Mouse (Mus musculus): ENCODE measurements around the gene Cacna1s. TPM values are rescaled to one million over a fixed set of nuclear protein-coding genes. Genes with fewer than 3 reads are reported as not detected.

The Cacna1s gene
- polyA plus RNA-seq (2012; rRNA removed), result 2.9 and 3.3 TPM in 2 replicates

GRCm38 (mm10) chr1:136052547-136052946, at the start of gene Cacna1s:
Gene Cacna1s (plus strand): TSS chr1:136052750.
- WGBS, result 70% methylated on average over 11 of the region's 11 CpGs
- no peak for DNase-seq (ENCODE audit: low read depth, low spot score)

GRCm38 (mm10) chr1:136006292-136006748, 46.2 kb upstream of the Cacna1s start, which contains the start of gene Igfn1:
Gene Igfn1 (minus strand): TSS chr1:136006342.
- 91% methylated on average over 3 of the region's 3 CpGs for WGBS
- no peak for DNase-seq (ENCODE audit: low read depth, low spot score)

- WGBS, result 5% methylated on average over 37 of the region's 37 CpGs
Measured at GRCm38 (mm10) chr1:136007211-136008158, 45.1 kb upstream of the Cacna1s start, which contains the start of gene Tmem9. Gene Tmem9 (plus strand): TSS chr1:136008150.

GRCm38 (mm10) chr1:136008159-136008533, 44.4 kb upstream of the Cacna1s start:
- no peak for DNase-seq (ENCODE audit: low read depth, low spot score)
- WGBS, result 11% methylated on average over 8 of the region's 8 CpGs

More at GRCm38 (mm10) chr1:136007211-136008158, 45.1 kb upstream of the Cacna1s start, which contains the start of gene Tmem9:
- DNase-seq (ENCODE audit: low read depth, low spot score), result peak; percentile 87

- no peak for DNase-seq (ENCODE audit: low read depth, low spot score)
- 93% methylated on average over 4 of the region's 4 CpGs for WGBS
Measured at GRCm38 (mm10) chr1:136010247-136010646, 42.3 kb upstream of the Cacna1s start.

- WGBS, result 43% methylated on average over 4 of the region's 4 CpGs
- no peak for DNase-seq (ENCODE audit: low read depth, low spot score)
Measured at GRCm38 (mm10) chr1:136013513-136013912, 39.0 kb upstream of the Cacna1s start.

GRCm38 (mm10) chr1:136014796-136015502, 37.6 kb upstream of the Cacna1s start:
- DNase-seq (ENCODE audit: low read depth, low spot score), result no peak
- WGBS, result 65% methylated on average over 2 of the region's 2 CpGs

- no peak for DNase-seq (ENCODE audit: low read depth, low spot score)
- 86% methylated on average over 2 of the region's 2 CpGs for WGBS
Measured at GRCm38 (mm10) chr1:136017307-136017706, 35.2 kb upstream of the Cacna1s start.

GRCm38 (mm10) chr1:136017907-136018313, 34.6 kb upstream of the Cacna1s start:
- under 1% methylated on average over 22 of the region's 22 CpGs for WGBS

GRCm38 (mm10) chr1:136018390-136019189, 34.0 kb upstream of the Cacna1s start:
- no peak for DNase-seq (ENCODE audit: low read depth, low spot score)
- WGBS, result 12% methylated on average over 24 of the region's 24 CpGs

More at GRCm38 (mm10) chr1:136017907-136018313, 34.6 kb upstream of the Cacna1s start:
- peak; percentile 85 for DNase-seq (ENCODE audit: low read depth, low spot score)

- no peak for DNase-seq (ENCODE audit: low read depth, low spot score)
- 82% methylated on average over 7 of the region's 7 CpGs for whole genome bisulfite sequencing
Measured at GRCm38 (mm10) chr1:136030201-136030600, 22.3 kb upstream of the Cacna1s start.

GRCm38 (mm10) chr1:136031697-136032096, 20.9 kb upstream of the Cacna1s start:
- 79% methylated on average over 7 of the region's 8 CpGs for WGBS
- no peak for DNase-seq (ENCODE audit: low read depth, low spot score)

- 61% methylated on average over 7 of the region's 7 CpGs for WGBS
- no peak for DNase-seq (ENCODE audit: low read depth, low spot score)
Measured at GRCm38 (mm10) chr1:136032961-136033360, 19.6 kb upstream of the Cacna1s start.

- 79% methylated on average over 5 of the region's 5 CpGs for whole genome bisulfite sequencing
- DNase-seq (ENCODE audit: low read depth, low spot score), result no peak
Measured at GRCm38 (mm10) chr1:136038746-136039538, 13.6 kb upstream of the Cacna1s start.

- WGBS, result 23% methylated on average over 11 of the region's 11 CpGs
- no peak for DNase-seq (ENCODE audit: low read depth, low spot score)
Measured at GRCm38 (mm10) chr1:136040452-136040851, 12.1 kb upstream of the Cacna1s start.

- WGBS, result 6% methylated on average over 4 of the region's 4 CpGs
Measured at GRCm38 (mm10) chr1:136040874-136041273, 11.7 kb upstream of the Cacna1s start.

GRCm38 (mm10) chr1:136045774-136046173, 6.8 kb upstream of the Cacna1s start:
- WGBS, result 18% methylated on average over 4 of the region's 4 CpGs
- DNase-seq (ENCODE audit: low read depth, low spot score), result no peak

More at GRCm38 (mm10) chr1:136040874-136041273, 11.7 kb upstream of the Cacna1s start:
- DNase-seq (ENCODE audit: low read depth, low spot score), result no peak

GRCm38 (mm10) chr1:136047432-136047831, 5.1 kb upstream of the Cacna1s start:
- DNase-seq (ENCODE audit: low read depth, low spot score), result no peak
- 3% methylated on average over 2 of the region's 2 CpGs for WGBS
